ENCODE assay signal across 8 mouse cellular contexts in the genomic region with DNA sequence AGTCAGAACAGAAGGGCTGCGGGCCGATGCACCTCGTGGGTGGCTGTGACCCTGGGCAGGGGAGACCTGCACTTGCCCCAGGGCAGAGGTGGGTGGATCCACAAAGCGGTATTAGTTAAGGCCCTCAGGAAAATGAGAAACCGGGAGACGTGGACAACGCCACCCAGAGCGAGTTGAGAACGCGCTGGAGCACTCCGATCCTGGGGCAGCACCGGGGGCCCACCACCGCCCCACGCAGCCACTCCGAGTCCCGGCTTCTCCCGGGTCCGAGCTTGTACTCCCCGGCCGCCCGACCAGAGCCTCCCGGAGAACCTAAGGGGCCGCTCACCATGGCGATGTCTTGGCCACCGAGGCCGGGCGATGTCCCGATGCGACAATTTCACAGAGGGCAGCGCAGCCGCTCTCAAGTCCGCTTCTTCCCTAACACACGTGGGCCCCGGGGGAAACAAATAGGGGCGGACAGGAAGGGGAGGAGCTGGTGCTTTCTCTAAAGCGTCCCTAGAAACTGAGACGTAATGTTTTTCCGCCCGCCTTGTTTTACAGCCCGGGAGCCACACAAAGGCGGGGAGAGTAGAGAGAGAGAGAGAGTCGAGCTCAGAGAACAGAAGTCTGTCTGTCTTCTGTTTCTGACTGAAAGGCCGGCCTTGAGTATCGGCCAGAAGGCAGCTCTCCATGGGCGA. TPM values are rescaled to one million over a fixed set of nuclear protein-coding genes. Genes with fewer than 3 reads are reported as not detected.
A peak's percentile ranks its signal among the peaks of the same experiment; 100 is the strongest.
DNase-seq lines count a peak whose midpoint lies in the region; ATAC-seq lines count a peak whose summit lies in the region.

Gene Tma16 (minus strand): TSS at position 447 of the 680 bp plus-strand sequence.

- peak within 1 kb of the TSS; percentile 89 for H3K9ac ChIP-seq in heart, embryonic 13.5 days
- H3K9ac ChIP-seq in liver, embryonic 12.5 days: peak within 1 kb of the TSS; percentile 80
- peak within 1 kb of the TSS; percentile 73 for H3K9ac ChIP-seq in stomach, embryonic 15.5 days

- under 1% methylated on average over 45 of the region's 45 CpGs for WGBS in heart, embryonic 13.5 days
- under 1% methylated on average over 44 of the region's 45 CpGs for WGBS in liver, embryonic 12.5 days (ENCODE audit: insufficient replicate concordance)
- WGBS in stomach, embryonic 15.5 days: 0% methylated on average over 45 of the region's 45 CpGs

- peaks cover 8% of the 10 kb centered on the region for H3K4me1 ChIP-seq in heart, embryonic 13.5 days
- peaks cover 11% of the 10 kb centered on the region for H3K4me1 ChIP-seq in liver, embryonic 12.5 days
- H3K4me1 ChIP-seq in stomach, embryonic 15.5 days: no peaks in the 10 kb centered on the region

- peak; percentile 78 for ATAC-seq in erythroid progenitor cell, adult 5-6 weeks (replicated peaks; ENCODE audit: low FRiP score, poor library complexity, severe bottlenecking)
- ATAC-seq in heart, embryonic 13.5 days (ENCODE audit: extremely low read depth, insufficient number of reproducible peaks, low FRiP score, low TSS enrichment): peak; percentile 70
- peak; percentile 92 for ATAC-seq in liver, embryonic 12.5 days
- ATAC-seq in stomach, embryonic 15.5 days (ENCODE audit: insufficient read depth, low FRiP score, low read depth): peak; percentile 92

- H3K27me3 ChIP-seq in heart, embryonic 13.5 days (replicated peaks): no peaks in the 10 kb centered on the region
- H3K27me3 ChIP-seq in liver, embryonic 12.5 days (replicated peaks): no peaks in the 10 kb centered on the region
- H3K27me3 ChIP-seq in stomach, embryonic 15.5 days (replicated peaks): no peaks in the 10 kb centered on the region

- peak within 1 kb of the TSS; percentile 78 for H3K4me3 ChIP-seq in heart, embryonic 13.5 days
- H3K4me3 ChIP-seq in liver, embryonic 12.5 days: peak within 1 kb of the TSS; percentile 73
- H3K4me3 ChIP-seq in stomach, embryonic 15.5 days (replicated peaks): peak within 1 kb of the TSS; percentile 94

- H3K36me3 ChIP-seq in heart, embryonic 13.5 days: peaks cover 27% of the 10 kb centered on the region
- peaks cover 31% of the 10 kb centered on the region for H3K36me3 ChIP-seq in liver, embryonic 12.5 days
- H3K36me3 ChIP-seq in stomach, embryonic 15.5 days: peaks cover 14% of the 10 kb centered on the region

- peak within 1 kb of the TSS; percentile 83 for H3K4me2 ChIP-seq in heart, embryonic 13.5 days
- H3K4me2 ChIP-seq in liver, embryonic 12.5 days: peak within 1 kb of the TSS; percentile 77
- H3K4me2 ChIP-seq in stomach, embryonic 15.5 days: peak within 1 kb of the TSS; percentile 70

- no peaks in the 10 kb centered on the region for H3K9me3 ChIP-seq in heart, embryonic 13.5 days
- H3K9me3 ChIP-seq in liver, embryonic 12.5 days (replicated peaks): no peaks in the 10 kb centered on the region
- H3K9me3 ChIP-seq in stomach, embryonic 15.5 days: no peaks in the 10 kb centered on the region

- H3K27ac ChIP-seq in heart, embryonic 13.5 days (replicated peaks): 0 out of 2 replicates have a peak within 1 kb of the TSS, but pooled peaks have one; percentile 40
- peak within 1 kb of the TSS; percentile 40; the same call in 1 of the 2 replicates for H3K27ac ChIP-seq in liver, embryonic 12.5 days
- H3K27ac ChIP-seq in stomach, embryonic 15.5 days: 0 out of 2 replicates have a peak within 1 kb of the TSS, but pooled peaks have one; percentile 48

- peak; percentile 84 for DNase-seq in CD4-positive helper T cell, adult 2 months (ENCODE audit: low read depth, low spot score)
- DNase-seq in brain, embryonic 18.5 days (ENCODE audit: low read depth, low spot score): peak; percentile 72
- DNase-seq in kidney, postnatal 10 days: peak; percentile 84
- DNase-seq in natural killer cell, adult 2 months (ENCODE audit: low spot score in 2 of 2): peak; percentile 69 to 79

RNA-seq across cellular contexts. Expression of gene Tma16, which starts in this region (rescaled TPM):
- 5.4 and 5.8 TPM in 2 replicates for total RNA-seq in erythroid progenitor cell, adult 5-6 weeks (2015; ENCODE audit: low replicate concordance)
- 4.1 and 9.3 TPM in 2 replicates for total RNA-seq in erythroid progenitor cell, adult 5-6 weeks (2017; ENCODE audit: low replicate concordance)
- 6.6 and 8.2 TPM in 2 replicates for polyA plus RNA-seq in heart, embryonic 13.5 days (2015; fragmentation: Nextera tagmentation; extraction: Ambion mirVana)
- 12.2 and 12.7 TPM in 2 replicates for polyA plus RNA-seq in liver, embryonic 12.5 days (2016; fragmentation: Nextera tagmentation; extraction: Ambion mirVana)
- 12.2 and 13.3 TPM in 2 replicates for polyA plus RNA-seq in stomach, embryonic 15.5 days (2015; fragmentation: Nextera tagmentation; extraction: Ambion mirVana)

Comparison
In these comparisons a context has a peak if more than half of its experiments do, and no peak if none do; other contexts are left out.
1. Peak in every context shown above with its lines: DNase-seq, ATAC-seq, H3K4me3 ChIP-seq and H3K27ac ChIP-seq.